Mouse (Mus musculus) lung, postnatal 14 days (tissue): ENCODE data around the gene Olfr1355.
"Not testable (repeated sequence)": the region's sequence is repeated elsewhere in the genome, so short reads cannot be mapped to it uniquely, and the experiment has no call there.

ENCODE experiments used
- DNase-seq: peaks from one replicate; pipeline ENCODE4 v3.0.0; 2021

Gene Olfr1355

DNA sequence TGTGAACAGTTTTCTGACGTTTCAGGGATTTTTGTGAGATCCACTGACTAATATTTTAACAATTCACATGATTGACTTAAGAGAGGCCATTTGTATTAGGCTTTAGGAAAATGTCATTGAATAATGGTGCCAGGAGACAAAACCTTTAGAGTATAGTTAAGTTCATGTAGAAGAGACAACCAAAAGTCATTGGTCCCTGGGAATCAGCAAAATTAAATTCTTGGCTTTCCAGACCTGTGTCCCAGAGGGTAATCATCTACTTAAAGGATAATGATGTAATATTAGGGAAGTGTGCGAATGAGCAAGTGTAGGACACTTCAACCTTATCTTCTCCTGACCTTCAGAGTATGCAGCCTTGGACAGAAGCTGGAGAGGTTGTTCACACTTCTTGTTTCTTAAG is at the start of gene Olfr1355:
Gene Olfr1355, plus strand, starts transcription at position 301 of the 400 bp plus-strand sequence.
- DNase-seq = no peak

DNA sequence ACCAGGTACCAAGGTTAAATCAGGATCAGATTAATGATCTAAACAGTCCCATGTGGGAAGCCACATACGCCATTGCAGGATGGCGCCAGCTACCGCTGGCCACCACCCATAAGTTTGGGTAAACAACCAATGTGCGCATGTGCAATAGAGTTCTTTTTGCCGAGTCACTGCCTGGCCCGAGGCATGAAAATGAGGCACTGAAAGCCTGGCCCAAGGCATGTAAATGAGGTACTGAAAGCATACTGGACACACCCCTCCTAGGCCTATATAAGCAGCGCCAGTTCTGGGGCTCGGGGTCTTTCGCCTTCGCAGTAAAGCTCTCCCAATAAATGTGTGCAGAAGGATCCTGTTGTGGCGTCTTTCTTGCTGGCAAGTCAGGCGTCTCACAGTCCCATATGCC is 34.9 kb upstream of the Olfr1355 start:
- not testable (repeated sequence) for DNase-seq

DNA sequence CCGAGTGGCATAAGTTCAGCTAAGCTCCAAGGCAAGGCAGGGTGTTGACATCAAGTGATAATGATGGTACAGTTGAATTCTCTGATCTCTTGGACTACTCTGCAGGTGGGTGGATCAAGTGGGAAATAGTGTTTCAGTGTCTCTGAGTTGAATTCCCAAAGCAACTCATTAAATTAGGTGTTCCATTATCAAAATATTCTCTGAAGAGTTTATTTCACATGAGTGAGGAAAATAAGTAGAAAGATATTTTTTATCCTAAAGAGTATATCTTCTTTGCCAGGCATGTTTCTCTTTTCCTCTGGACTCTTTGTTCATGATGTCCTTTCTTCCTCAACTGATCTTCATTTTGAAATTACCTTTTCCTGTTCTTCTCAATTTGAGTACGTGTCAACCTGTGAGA is 23.3 kb upstream of the Olfr1355 start, which contains the start of gene Olfr1356:
Gene Olfr1356, minus strand, starts transcription at position 101 of the 400 bp plus-strand sequence.
- DNase-seq = no peak

DNA sequence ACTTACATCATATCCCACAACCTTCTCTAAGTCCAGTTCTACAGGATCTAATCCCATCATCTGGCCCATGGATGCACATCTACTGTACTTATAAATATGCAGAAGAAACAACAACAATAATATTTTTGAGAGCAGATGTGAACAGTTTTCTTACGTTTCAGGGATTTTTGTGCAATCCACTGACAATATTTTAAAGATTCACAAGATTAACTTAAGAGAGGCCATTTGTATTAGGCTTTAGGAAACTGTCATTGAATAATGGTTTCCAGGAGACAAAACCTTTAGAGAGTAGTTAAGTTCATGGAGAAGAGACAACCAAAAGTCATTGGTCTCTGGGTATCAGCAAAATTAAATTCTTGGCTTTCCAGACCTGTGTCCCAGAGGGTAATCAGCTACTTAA is 37.5 kb downstream of the Olfr1355 start, which contains the start of gene Olfr1354:
Gene Olfr1354, plus strand, starts transcription at position 301 of the 400 bp plus-strand sequence.
- DNase-seq = not testable (repeated sequence)
